Mouse (Mus musculus) lung, adult 2 months (tissue): ENCODE results near the gene Dcun1d3. TPM values are rescaled to one million over a fixed set of nuclear protein-coding genes. Genes with fewer than 3 reads are reported as not detected.
A peak's percentile ranks its signal among the peaks of the same experiment; 100 is the strongest.

Experiments used
- DNase-seq: peaks from one replicate; pipeline ENCODE4 v3.0.0; 2022
- H3K4me1 ChIP-seq: fragments of 200-500 bp; 2 replicates; pipeline ENCODE4 v1.6.1; 2011; ENCODE audit warnings: low read length; ENCODE audit not compliant: control insufficient read depth, insufficient read depth
- H3K4me3 ChIP-seq: fragments of 200-500 bp; replicated peaks from 2 replicates; pipeline ENCODE3; 2011; ENCODE audit warnings: low read depth, mild to moderate bottlenecking, control low read depth, low read length; ENCODE audit errors: extremely low read depth
- CTCF ChIP-seq: fragments of 200-500 bp; IDR thresholded peaks from 2 replicates; pipeline ENCODE4 v1.5.1; 2011; ENCODE audit warnings: mild to moderate bottlenecking, low read length, control low read depth; ENCODE audit not compliant: insufficient read depth
- POLR2A ChIP-seq: fragments of 200-500 bp; IDR thresholded peaks from 2 replicates; pipeline ENCODE4 v1.6.1; 2011; ENCODE audit warnings: low read depth, mild to moderate bottlenecking, control low read depth, low read length, borderline replicate concordance; ENCODE audit errors: extremely low read depth
- WGBS: fragments of 180-500 bp; shearing (Covaris S2); methylation state at CpG from one replicate; pipeline ENCODE4 v1.1.7; 2018; 5-methylcytosine and 5-hydroxymethylcytosine counted together
- polyA plus RNA-seq: library from polyadenylated mRNA; depleted of rRNA; stranded (reverse); fragments of >200 nt; gene quantifications from 2 replicates; pipeline ENCODE4 v1.2.3, GENCODE M21; 2012

Dcun1d3 gene
- polyA plus RNA-seq, 1 experiment = 6.7 TPM

- H3K4me1 ChIP-seq = peaks cover 13% of the 10 kb centered on the region
- no peak overlapping the region for H3K4me3 ChIP-seq
- WGBS = 66% methylated on average over 6 of the region's 6 CpGs
- DNase-seq = no peak
- no peak for TF ChIP-seq POLR2A
- 0 out of 2 replicates have a peak, but pooled peaks have one; percentile 20 for TF ChIP-seq CTCF
Measured at GRCm38 (mm10) chr7:119859476-119859875, 36.6 kb downstream of the Dcun1d3 start.

GRCm38 (mm10) chr7:119855031-119855430 lies 41.1 kb downstream of the Dcun1d3 start:
- peaks cover 3% of the 10 kb centered on the region for H3K4me1 ChIP-seq
- no peak for TF ChIP-seq CTCF
- no peak for TF ChIP-seq POLR2A
- H3K4me3 ChIP-seq = no peak overlapping the region
- DNase-seq = no peak

- TF ChIP-seq POLR2A (no peak), CTCF (no peak)
- Histone ChIP-seq H3K4me3 (no peak overlapping the region), H3K4me1 (peaks cover 3% of the 10 kb centered on the region)
- no peak for DNase-seq
- 97% methylated on average over 2 of the region's 2 CpGs for WGBS
Measured at GRCm38 (mm10) chr7:119854362-119854761, 41.7 kb downstream of the Dcun1d3 start.

- no peak for DNase-seq
- 98% methylated on average over 1 of the region's 1 CpGs for WGBS
- peaks cover 3% of the 10 kb centered on the region for H3K4me1 ChIP-seq
- TF ChIP-seq CTCF (no peak), POLR2A (no peak)
- H3K4me3 ChIP-seq = no peak overlapping the region
Measured at GRCm38 (mm10) chr7:119853186-119853585, 42.9 kb downstream of the Dcun1d3 start.

GRCm38 (mm10) chr7:119852494-119852893 lies 43.6 kb downstream of the Dcun1d3 start:
- TF ChIP-seq CTCF (no peak), POLR2A (no peak)
- Histone ChIP-seq H3K4me1 (peaks cover 3% of the 10 kb centered on the region), H3K4me3 (no peak overlapping the region)
- DNase-seq = no peak

- DNase-seq = peak; percentile 66
- Histone ChIP-seq H3K4me3 (no peak overlapping the region), H3K4me1 (peaks cover 3% of the 10 kb centered on the region)
- WGBS = 45% methylated on average over 5 of the region's 5 CpGs
- TF ChIP-seq CTCF (no peak), POLR2A (no peak)
Measured at GRCm38 (mm10) chr7:119850737-119851136, 45.4 kb downstream of the Dcun1d3 start.

GRCm38 (mm10) chr7:119849096-119849495 lies 47.0 kb downstream of the Dcun1d3 start:
- peaks cover 3% of the 10 kb centered on the region for H3K4me1 ChIP-seq
- peak; percentile 77 for DNase-seq
- TF ChIP-seq CTCF (peak; percentile 80), POLR2A (no peak)
- H3K4me3 ChIP-seq = no peak overlapping the region
- 6% methylated on average over 1 of the region's 1 CpGs for WGBS

GRCm38 (mm10) chr7:119847396-119847795 lies 48.7 kb downstream of the Dcun1d3 start:
- 72% methylated on average over 2 of the region's 2 CpGs for WGBS
- TF ChIP-seq CTCF (no peak), POLR2A (no peak)
- Histone ChIP-seq H3K4me1 (peaks cover 3% of the 10 kb centered on the region), H3K4me3 (no peak overlapping the region)
- DNase-seq = no peak

GRCm38 (mm10) chr7:119845541-119845940 lies 50.6 kb downstream of the Dcun1d3 start:
- no peak for TF ChIP-seq CTCF
- no peak for TF ChIP-seq POLR2A
- H3K4me3 ChIP-seq = no peak overlapping the region
- 71% methylated on average over 2 of the region's 2 CpGs for WGBS
- no peak for DNase-seq
- peaks cover under 1% of the 10 kb centered on the region for H3K4me1 ChIP-seq

- no peak for DNase-seq
- no peak for TF ChIP-seq POLR2A
- no peak for TF ChIP-seq CTCF
- 95% methylated on average over 4 of the region's 4 CpGs for WGBS
- Histone ChIP-seq H3K4me3 (no peak overlapping the region), H3K4me1 (no peaks in the 10 kb centered on the region)
Measured at GRCm38 (mm10) chr7:119841820-119842449, 54.2 kb downstream of the Dcun1d3 start.
